Mouse (Mus musculus) ES-Bruce4 (cell line): Measurements from ENCODE around the gene Catip.

Experiments
- CTCF ChIP-seq: IDR thresholded peaks from one replicate; pipeline ENCODE4 v1.8.1; 2011; ENCODE audit warnings: low read depth, low read length
- POLR2A ChIP-seq: IDR thresholded peaks from one replicate; pipeline ENCODE4 v1.8.1; 2011; ENCODE audit warnings: low read length; ENCODE audit not compliant: insufficient read depth

- TF ChIP-seq POLR2A: no peak
- no peak for TF ChIP-seq CTCF
These were observed 26.3 kb upstream of the Catip start for GRCm38 (mm10) chr1:74335436-74336170.
